Mouse (Mus musculus) forebrain, postnatal 0 days (tissue): ENCODE data around the gene Fstl1. TPM values are rescaled to one million over a fixed set of nuclear protein-coding genes. Genes with fewer than 3 reads are reported as not detected.

Experiments
- ATAC-seq: fragments of 200-750 bp; cut with Nextera tagmentation; 2 replicates; pipeline ENCODE4 v1.8.0; 2017; ENCODE audit warnings: mild to moderate bottlenecking, moderate library complexity
- DNase-seq: peaks from one replicate; pipeline ENCODE4 v3.0.0-alpha.2; 2015
- H3K27ac ChIP-seq: fragments of 300-500 bp; sonication (generic); 2 replicates; pipeline ENCODE4 v1.5.1; 2014; ENCODE audit warnings: low read depth, mild to moderate bottlenecking, antibody characterized with exemption, low read length, moderate library complexity, mixed read lengths
- H3K27me3 ChIP-seq: fragments of 300-500 bp; sonication (generic); 2 replicates; pipeline ENCODE4 v1.6.1; 2014; ENCODE audit warnings: mild to moderate bottlenecking, low read length, mixed read lengths; ENCODE audit not compliant: insufficient read depth
- H3K36me3 ChIP-seq: fragments of 300-500 bp; sonication (generic); 2 replicates; pipeline ENCODE4 v1.6.1; 2014; ENCODE audit warnings: mild to moderate bottlenecking, moderate library complexity; ENCODE audit not compliant: insufficient read depth
- H3K4me1 ChIP-seq: fragments of 300-500 bp; sonication (generic); 2 replicates; pipeline ENCODE4 v1.6.1; 2014; ENCODE audit warnings: antibody characterized with exemption; ENCODE audit not compliant: insufficient read depth
- H3K4me2 ChIP-seq: fragments of 300-500 bp; sonication (generic); 2 replicates; pipeline ENCODE4 v1.6.1; 2014; ENCODE audit warnings: low read depth, mild to moderate bottlenecking, moderate library complexity
- H3K4me3 ChIP-seq: fragments of 300-500 bp; sonication (generic); 2 replicates; pipeline ENCODE4 v1.5.1; 2014; ENCODE audit warnings: low read depth, low read length, mixed read lengths
- H3K9ac ChIP-seq: fragments of 300-500 bp; sonication (generic); 2 replicates; pipeline ENCODE4 v1.6.1; 2014; ENCODE audit warnings: mild to moderate bottlenecking
- H3K9me3 ChIP-seq: fragments of 300-500 bp; sonication (generic); 2 replicates; pipeline ENCODE4 v1.6.1; 2016; ENCODE audit warnings: low read length
- CTCF ChIP-seq: sonication (generic); IDR thresholded peaks from 2 replicates; pipeline ENCODE4 v1.5.1; 2016; ENCODE audit warnings: antibody characterized with exemption, control low read depth, low read depth
- WGBS: fragments of 180-500 bp; shearing (Covaris S2); extraction: QIAGEN DNeasy Blood & Tissue Kit; methylation state at CpG from one replicate; pipeline ENCODE4 v1.1.7; 2014; 5-methylcytosine and 5-hydroxymethylcytosine counted together
- polyA plus RNA-seq: library from polyadenylated mRNA; unstranded; fragments of >200 nt; fragmentation: Nextera tagmentation; extraction: Ambion mirVana; gene quantifications from 2 replicates; pipeline ENCODE4 v1.2.1, GENCODE M21; 2015
- total RNA-seq: library from RNA; depleted of rRNA; stranded (reverse); fragments of >200 nt; gene quantifications from 2 replicates; pipeline ENCODE4 v1.2.3, GENCODE M21; 2014

Gene Fstl1
- total and polyA plus RNA-seq, 2 experiments from 2014 or later = 67.2 to 78.3 TPM

DNA sequence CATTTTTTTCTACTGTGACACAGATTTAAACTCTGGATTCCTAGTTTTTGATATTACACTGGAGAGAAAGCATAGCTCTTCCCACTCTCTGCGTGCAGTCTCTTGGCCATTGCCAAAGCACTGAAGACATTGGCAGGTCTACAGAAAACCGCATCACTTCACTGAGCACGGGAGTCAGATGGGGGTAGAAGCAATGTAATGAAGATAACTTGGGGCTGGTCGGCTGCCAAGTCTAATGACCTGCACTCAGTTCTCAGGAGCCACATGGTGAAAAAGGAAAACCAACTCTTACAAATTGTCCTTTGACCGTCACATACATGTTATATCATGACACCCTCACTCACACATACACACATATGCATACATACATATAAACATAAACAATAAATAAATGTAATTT is 47.3 kb downstream of the Fstl1 start:
- Histone ChIP-seq H3K36me3 (peaks cover 27% of the 10 kb centered on the region), H3K4me1 (no peaks in the 10 kb centered on the region), H3K4me2 (no peak overlapping the region), H3K27ac (no peak overlapping the region), H3K27me3 (no peaks in the 10 kb centered on the region), H3K4me3 (no peak overlapping the region), H3K9ac (no peak overlapping the region), H3K9me3 (no peaks in the 10 kb centered on the region)
- ATAC-seq (no peak), DNase-seq (no peak)
- WGBS = 53% methylated on average over 5 of the region's 5 CpGs
- TF ChIP-seq CTCF = no peak

GRCm38 (mm10) chr16:37824778-37825505 is 48.3 kb downstream of the Fstl1 start:
- H3K4me1 ChIP-seq = no peaks in the 10 kb centered on the region
- H3K9ac ChIP-seq = no peak overlapping the region
- WGBS = 90% methylated on average over 12 of the region's 12 CpGs
- no peak overlapping the region for H3K27ac ChIP-seq
- no peak for TF ChIP-seq CTCF
- no peak overlapping the region for H3K4me3 ChIP-seq
- no peaks in the 10 kb centered on the region for H3K27me3 ChIP-seq
- H3K36me3 ChIP-seq = peaks cover 32% of the 10 kb centered on the region
- no peaks in the 10 kb centered on the region for H3K9me3 ChIP-seq
- H3K4me2 ChIP-seq = no peak overlapping the region
- ATAC-seq = no peak
- no peak for DNase-seq

DNA sequence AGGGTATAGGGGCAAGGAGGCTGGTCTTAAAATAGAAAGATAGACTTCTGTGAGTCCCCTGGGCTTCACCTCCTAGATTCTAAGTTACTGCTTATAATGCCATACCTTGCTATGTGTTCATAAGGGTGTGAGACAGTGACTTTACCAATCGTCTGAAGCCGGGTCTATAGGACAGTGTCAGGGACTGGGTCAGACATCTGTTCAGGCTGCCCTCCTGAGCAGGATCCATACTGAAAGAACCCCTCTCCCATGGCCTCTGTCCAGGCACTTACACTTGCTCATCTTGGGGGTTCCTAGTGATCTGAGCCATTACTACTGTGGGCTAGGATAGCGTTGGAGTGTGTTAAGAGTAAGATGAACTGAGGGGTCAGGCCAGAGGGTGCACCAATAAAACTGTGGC is 49.6 kb downstream of the Fstl1 start:
- ATAC-seq (no peak), DNase-seq (no peak)
- Histone ChIP-seq H3K4me3 (no peak overlapping the region), H3K9ac (no peak overlapping the region), H3K27ac (no peak overlapping the region), H3K4me2 (no peak overlapping the region), H3K27me3 (no peaks in the 10 kb centered on the region), H3K9me3 (no peaks in the 10 kb centered on the region), H3K4me1 (no peaks in the 10 kb centered on the region), H3K36me3 (peaks cover 36% of the 10 kb centered on the region)
- WGBS = 98% methylated on average over 3 of the region's 3 CpGs
- no peak for TF ChIP-seq CTCF

GRCm38 (mm10) chr16:37831041-37831440 is 54.4 kb downstream of the Fstl1 start:
- Histone ChIP-seq H3K9me3 (no peaks in the 10 kb centered on the region), H3K4me2 (no peak overlapping the region), H3K36me3 (peaks cover 30% of the 10 kb centered on the region), H3K4me1 (no peaks in the 10 kb centered on the region), H3K27ac (no peak overlapping the region), H3K4me3 (no peak overlapping the region), H3K27me3 (no peaks in the 10 kb centered on the region), H3K9ac (no peak overlapping the region)
- WGBS = 74% methylated on average over 7 of the region's 7 CpGs
- no peak for DNase-seq
- TF ChIP-seq CTCF = no peak
- ATAC-seq = no peak

- no peak overlapping the region for H3K4me3 ChIP-seq
- H3K9ac ChIP-seq = no peak overlapping the region
- H3K9me3 ChIP-seq = no peaks in the 10 kb centered on the region
- no peaks in the 10 kb centered on the region for H3K4me1 ChIP-seq
- DNase-seq = no peak
- H3K27me3 ChIP-seq = no peaks in the 10 kb centered on the region
- no peak overlapping the region for H3K27ac ChIP-seq
- peaks cover 7% of the 10 kb centered on the region for H3K36me3 ChIP-seq
- no peak for TF ChIP-seq CTCF
- ATAC-seq = no peak
- 71% methylated on average over 3 of the region's 3 CpGs for WGBS
- no peak overlapping the region for H3K4me2 ChIP-seq
Measured at GRCm38 (mm10) chr16:37837571-37837970, 60.9 kb downstream of the Fstl1 start.

DNA sequence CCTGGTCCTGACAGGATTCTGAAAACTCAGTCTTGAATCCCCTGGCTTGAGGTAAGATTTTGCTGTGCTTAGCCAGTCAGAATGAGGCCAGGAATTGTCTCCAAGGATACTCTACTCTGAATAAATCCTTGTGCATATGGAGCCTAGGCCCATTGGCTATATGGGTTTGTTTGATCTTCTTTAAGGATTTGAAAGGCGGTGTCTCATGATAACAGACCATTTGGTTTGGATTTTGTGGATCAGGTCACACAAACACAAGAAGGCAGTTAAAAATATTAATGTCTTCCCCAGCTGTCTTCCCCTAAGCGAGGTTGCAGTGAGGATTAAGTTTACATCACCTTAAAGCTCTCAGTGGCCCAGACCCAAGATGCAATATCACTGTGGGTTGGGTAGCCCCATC is 65.8 kb downstream of the Fstl1 start:
- Histone ChIP-seq H3K4me3 (no peak overlapping the region), H3K4me1 (no peaks in the 10 kb centered on the region), H3K27me3 (no peaks in the 10 kb centered on the region), H3K36me3 (no peaks in the 10 kb centered on the region), H3K9me3 (no peaks in the 10 kb centered on the region), H3K9ac (no peak overlapping the region), H3K27ac (no peak overlapping the region), H3K4me2 (no peak overlapping the region)
- no peak for TF ChIP-seq CTCF
- WGBS = 91% methylated on average over 2 of the region's 2 CpGs
- DNase-seq (no peak), ATAC-seq (no peak)

GRCm38 (mm10) chr16:37843740-37844139 is 67.1 kb downstream of the Fstl1 start:
- TF ChIP-seq CTCF = no peak
- Histone ChIP-seq H3K9ac (no peak overlapping the region), H3K4me1 (no peaks in the 10 kb centered on the region), H3K27ac (no peak overlapping the region), H3K4me2 (no peak overlapping the region), H3K9me3 (no peaks in the 10 kb centered on the region), H3K36me3 (no peaks in the 10 kb centered on the region), H3K4me3 (no peak overlapping the region), H3K27me3 (no peaks in the 10 kb centered on the region)
- 94% methylated on average over 12 of the region's 12 CpGs for WGBS
- DNase-seq = no peak
- no peak for ATAC-seq
